Mouse (Mus musculus) heart, adult 2 months (tissue): ENCODE measurements at regions not wholly inside any gene's neighbourhood (a gene's known extent, or its start where the extent isn't known, plus 50 kb on each side); places are given as distances from the start of the nearest gene placed in this dataset.

Experiments used
- DNase-seq, 2 experiments: peaks; one replicate each; pipeline ENCODE4 v3.0.0; 2021
- H3K27ac ChIP-seq: fragments of 200-600 bp; 2 replicates; pipeline ENCODE4 v1.8.1; 2022
- H3K27me3 ChIP-seq: fragments of 200-500 bp; 2 replicates; pipeline ENCODE4 v1.6.1; 2012; ENCODE audit warnings: mild to moderate bottlenecking, low read length, inconsistent platforms, mixed read lengths; ENCODE audit not compliant: control insufficient read depth, insufficient read depth
- H3K36me3 ChIP-seq: fragments of 200-500 bp; 2 replicates; pipeline ENCODE4 v1.6.1; 2012; ENCODE audit warnings: low read length, inconsistent platforms; ENCODE audit not compliant: control insufficient read depth, insufficient read depth
- H3K4me1 ChIP-seq: fragments of 200-500 bp; 2 replicates; pipeline ENCODE4 v1.6.1; 2011; ENCODE audit warnings: low read length; ENCODE audit not compliant: control insufficient read depth, insufficient read depth
- H3K4me3 ChIP-seq: fragments of 200-600 bp; 2 replicates; pipeline ENCODE4 v1.8.1; 2022
- H3K79me2 ChIP-seq: fragments of 200-500 bp; replicated peaks from 2 replicates; pipeline ENCODE4 v1.6.1; 2012; ENCODE audit warnings: mild to moderate bottlenecking, inconsistent platforms, low read length, moderate library complexity, mixed read lengths; ENCODE audit not compliant: control insufficient read depth, insufficient read depth
- H3K9ac ChIP-seq: fragments of 200-500 bp; 2 replicates; pipeline ENCODE4 v1.6.1; 2012; ENCODE audit warnings: low read depth, mild to moderate bottlenecking, control low read depth, inconsistent platforms, low read length, mixed read lengths
- CTCF ChIP-seq: fragments of 200-600 bp; IDR thresholded peaks from 2 replicates; pipeline ENCODE4 v1.8.1; 2022; ENCODE audit warnings: antibody characterized with exemption, mild to moderate bottlenecking, moderate library complexity
- EP300 ChIP-seq: fragments of 200-500 bp; IDR thresholded peaks from 2 replicates; pipeline ENCODE4 v1.6.1; 2011; ENCODE audit warnings: low read depth, low read length, control low read depth; ENCODE audit not compliant: insufficient read depth
- POLR2A ChIP-seq: fragments of 200-500 bp; IDR thresholded peaks from 2 replicates; pipeline ENCODE4 v1.6.1; 2011; ENCODE audit warnings: mild to moderate bottlenecking, low read depth, low read length, control low read depth; ENCODE audit not compliant: insufficient read depth
- WGBS: fragments of 180-500 bp; shearing (Covaris S2); methylation state at CpG from one replicate; pipeline ENCODE4 v1.1.7; 2018; 5-methylcytosine and 5-hydroxymethylcytosine counted together
- intact Hi-C: fragments of 180-260 bp; cut with DNase I; formaldehyde crosslinking; loops from one replicate; pipeline ENCODE4 v1.15.1; 2025

- H3K79me2 ChIP-seq, result no peaks in the 10 kb centered on the region
- H3K36me3 ChIP-seq, result no peaks in the 10 kb centered on the region
- H3K4me1 ChIP-seq, result no peaks in the 10 kb centered on the region
- no peak overlapping the region for H3K9ac ChIP-seq
- DNase-seq, result no peak
- TF ChIP-seq EP300, result no peak
- TF ChIP-seq POLR2A, result no peak
- no peak for TF ChIP-seq CTCF
- H3K27me3 ChIP-seq, result no peaks in the 10 kb centered on the region
- WGBS, result 73% methylated on average over 3 of the region's 3 CpGs
- H3K27ac ChIP-seq, result no peak overlapping the region
- intact Hi-C loops, result no loop called here
- H3K4me3 ChIP-seq, result no peak overlapping the region
Observed at GRCm38 (mm10) chr11:111663269-111663668, 597.3 kb downstream of the Kcnj2 start.

GRCm38 (mm10) chr11:111666336-111666735 is 600.4 kb downstream of the Kcnj2 start:
- TF ChIP-seq POLR2A (no peak), CTCF (no peak), EP300 (no peak)
- Histone ChIP-seq H3K4me1 (no peaks in the 10 kb centered on the region), H3K27me3 (no peaks in the 10 kb centered on the region), H3K27ac (no peak overlapping the region), H3K36me3 (no peaks in the 10 kb centered on the region), H3K79me2 (no peaks in the 10 kb centered on the region), H3K4me3 (no peak overlapping the region), H3K9ac (no peak overlapping the region)
- intact Hi-C loops, result no loop called here
- DNase-seq, result no peak
- WGBS, result 84% methylated on average over 6 of the region's 6 CpGs

GRCm38 (mm10) chr11:111671865-111672264 is 605.9 kb downstream of the Kcnj2 start:
- Histone ChIP-seq H3K27me3 (no peaks in the 10 kb centered on the region), H3K27ac (no peak overlapping the region), H3K4me3 (no peak overlapping the region), H3K4me1 (no peaks in the 10 kb centered on the region), H3K79me2 (no peaks in the 10 kb centered on the region), H3K36me3 (no peaks in the 10 kb centered on the region), H3K9ac (no peak overlapping the region)
- TF ChIP-seq CTCF (no peak), POLR2A (no peak), EP300 (no peak)
- DNase-seq, result no peak
- intact Hi-C loops, result no loop called here
- WGBS, result 41% methylated on average over 2 of the region's 2 CpGs

DNA sequence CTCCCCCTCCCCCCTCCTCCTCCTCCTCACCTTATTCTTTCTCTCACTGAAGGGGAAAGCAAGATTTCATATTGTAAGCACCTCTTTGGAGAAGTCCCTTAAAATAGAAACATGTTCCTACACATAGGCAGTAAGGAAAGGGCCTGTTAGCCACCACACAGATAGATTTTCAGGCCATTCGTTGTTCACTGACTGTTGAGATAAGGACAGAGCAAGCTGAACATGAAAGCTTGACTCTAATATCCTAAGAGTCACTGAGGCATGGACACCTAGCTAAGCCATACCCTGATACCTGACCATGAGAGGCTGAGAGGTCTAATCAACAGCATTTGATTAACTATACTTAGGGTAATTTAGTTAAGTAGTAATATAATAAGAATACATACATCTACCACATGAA is 609.7 kb downstream of the Kcnj2 start:
- 38% methylated on average over 1 of the region's 1 CpGs for WGBS
- intact Hi-C loops, result no loop called here

GRCm38 (mm10) chr11:111682341-111682740 is 616.4 kb downstream of the Kcnj2 start:
- WGBS, result 76% methylated on average over 7 of the region's 7 CpGs
- Histone ChIP-seq H3K79me2 (no peaks in the 10 kb centered on the region), H3K4me3 (no peak overlapping the region), H3K36me3 (no peaks in the 10 kb centered on the region), H3K4me1 (no peaks in the 10 kb centered on the region; the same call in 1 of the 2 replicates), H3K27me3 (no peaks in the 10 kb centered on the region), H3K27ac (no peak overlapping the region), H3K9ac (no peak overlapping the region)
- intact Hi-C loops, result no loop called here
- peak; percentile 27 to 38 for DNase-seq
- TF ChIP-seq CTCF (no peak), EP300 (no peak), POLR2A (no peak)

More for the DNA sequence above, 609.7 kb downstream of the Kcnj2 start:
- no peaks in the 10 kb centered on the region for H3K36me3 ChIP-seq
- no peak overlapping the region for H3K4me3 ChIP-seq
- DNase-seq, result no peak
- H3K4me1 ChIP-seq, result no peaks in the 10 kb centered on the region
- TF ChIP-seq EP300 (no peak), POLR2A (no peak), CTCF (no peak)
- no peaks in the 10 kb centered on the region for H3K27me3 ChIP-seq
- no peaks in the 10 kb centered on the region for H3K79me2 ChIP-seq
- no peak overlapping the region for H3K27ac ChIP-seq
- H3K9ac ChIP-seq, result no peak overlapping the region

- no peak overlapping the region for H3K4me3 ChIP-seq
- intact Hi-C loops, result no loop called here
- H3K9ac ChIP-seq, result no peak overlapping the region
- DNase-seq, result no peak
- no peak overlapping the region for H3K27ac ChIP-seq
- 77% methylated on average over 4 of the region's 4 CpGs for WGBS
- H3K36me3 ChIP-seq, result no peaks in the 10 kb centered on the region
- no peaks in the 10 kb centered on the region for H3K27me3 ChIP-seq
- no peaks in the 10 kb centered on the region; the same call in 1 of the 2 replicates for H3K4me1 ChIP-seq
- no peaks in the 10 kb centered on the region for H3K79me2 ChIP-seq
- TF ChIP-seq EP300 (no peak), CTCF (no peak), POLR2A (no peak)
Observed at GRCm38 (mm10) chr11:111683909-111684308, 617.9 kb downstream of the Kcnj2 start.
